Mouse (Mus musculus): ENCODE results near the gene Ncaph. TPM values are rescaled to one million over a fixed set of nuclear protein-coding genes. Genes with fewer than 3 reads are reported as not detected.

The Ncaph gene
- 10 to 100 TPM; 47.6 to 50.7 TPM for total RNA-seq (2023)

DNA sequence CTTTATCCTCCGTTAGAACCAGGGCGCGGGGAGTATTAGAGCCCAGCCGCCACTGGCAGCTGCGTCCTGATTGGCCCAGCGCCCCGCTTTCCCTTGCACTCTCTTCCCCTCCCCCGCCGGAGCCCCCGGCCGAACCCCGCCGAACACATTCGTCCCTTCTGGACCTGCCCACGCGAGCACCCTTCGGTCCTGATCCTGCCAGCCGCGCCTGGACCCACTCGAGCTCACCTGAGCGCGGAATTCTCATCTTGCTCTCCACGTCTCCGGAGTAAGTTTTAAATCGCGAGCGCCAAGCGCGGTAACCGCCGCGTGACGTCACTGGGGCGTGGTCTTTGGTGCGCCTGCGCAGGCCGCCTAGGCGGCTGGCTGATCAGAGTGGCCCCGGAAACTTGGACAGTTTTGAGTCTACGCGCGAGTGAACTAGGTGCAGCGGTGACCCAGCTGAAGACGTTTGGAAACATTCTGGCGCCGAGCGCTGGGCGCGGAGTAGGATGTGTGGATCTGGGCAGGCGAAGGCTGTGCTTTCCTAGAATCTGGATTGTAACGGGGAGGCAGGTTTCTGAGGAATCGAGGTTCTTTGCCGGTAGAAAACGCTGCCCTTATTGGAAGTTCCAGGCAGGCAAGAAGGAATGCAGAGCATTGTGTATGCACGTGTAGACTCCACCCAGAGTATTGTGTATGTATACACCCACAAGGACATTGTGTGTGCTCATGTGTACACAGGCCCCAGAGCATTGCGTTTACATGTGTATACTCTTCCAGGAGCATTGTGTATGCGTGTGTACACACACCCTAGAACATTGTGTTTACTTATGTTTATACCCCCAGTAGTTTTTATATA, at the start of gene Ncaph:
Gene Ncaph (minus strand): TSS at position 334 of the 841 bp plus-strand sequence.

DNA sequence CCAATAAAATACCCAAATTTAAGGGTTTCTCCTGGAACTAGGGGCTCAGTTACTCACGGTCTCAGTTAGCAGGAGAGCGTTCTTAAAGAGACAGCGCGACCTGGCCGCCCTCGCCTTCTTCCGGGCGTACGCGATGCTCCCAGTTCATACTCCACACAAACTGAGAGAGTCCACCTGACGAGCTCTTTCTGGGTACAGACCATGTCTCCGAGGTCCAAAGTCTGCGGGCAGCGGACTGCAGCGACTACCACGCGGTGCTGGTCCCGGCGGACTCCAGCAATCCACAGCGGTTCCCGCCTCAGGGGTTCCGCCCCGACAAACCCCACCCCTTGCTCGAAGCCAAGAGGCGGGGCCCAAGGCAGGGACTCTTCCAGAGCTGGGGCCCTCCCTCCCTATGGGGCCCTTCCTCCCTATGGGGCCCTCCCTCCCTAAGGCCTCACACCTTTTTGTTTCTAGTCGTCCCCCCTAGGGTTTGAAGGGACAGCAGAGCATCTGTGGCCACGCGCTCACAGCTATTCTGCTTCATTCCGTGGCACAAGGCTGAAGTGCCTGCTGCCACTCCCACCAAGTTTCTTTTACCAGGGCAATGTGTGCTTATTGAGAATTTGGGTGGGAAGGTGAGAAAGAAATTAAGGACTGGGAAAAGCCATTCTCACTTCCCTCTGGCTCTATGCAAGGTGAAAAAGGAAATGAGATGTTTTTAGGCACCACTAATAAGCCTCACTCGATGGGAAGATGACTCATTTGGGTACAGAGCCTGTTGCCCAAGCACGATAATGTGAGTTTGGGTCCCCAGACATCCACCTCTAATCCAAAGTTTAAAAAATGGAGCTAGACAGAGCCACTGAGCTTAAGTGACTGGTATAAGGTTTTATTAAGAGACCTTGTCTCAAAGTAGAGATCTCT, 9.7 kb upstream of the Ncaph start, which contains the start of gene Itpripl1:
Gene Itpripl1 (minus strand): TSS at position 285 of the 906 bp plus-strand sequence.

DNA sequence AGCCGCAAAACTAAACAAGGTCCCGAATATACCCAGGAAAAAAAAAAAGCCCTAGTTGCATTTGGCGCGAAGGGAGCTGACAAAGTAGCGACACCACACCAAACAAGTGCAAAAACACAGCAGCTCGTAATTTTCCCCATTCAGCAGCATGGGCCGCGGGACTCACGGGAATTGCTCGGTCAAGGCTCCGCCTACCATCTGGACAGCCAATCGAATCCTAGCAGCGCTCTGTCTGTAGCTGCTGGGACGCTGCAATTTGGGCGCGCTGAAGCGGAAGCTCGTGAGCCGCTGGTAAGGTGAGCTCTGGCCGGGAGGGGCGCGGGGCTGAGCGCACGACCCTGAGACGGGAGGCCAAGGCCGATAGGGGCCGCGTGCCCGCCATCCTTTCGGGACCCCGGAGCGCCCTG, 63.3 kb downstream of the Ncaph start, which contains the start of gene Blvra:
Gene Blvra (plus strand): TSS at position 231 of the 407 bp plus-strand sequence.

Other genes with a start within 250 kb of the Ncaph start
- 10 to 100 TPM; 49.9 to 50.9 TPM for gene Sppl2a, start 200.7 kb downstream of the Ncaph start, total RNA-seq (2023)
- gene Ap4e1, start 125.2 kb downstream of the Ncaph start, total RNA-seq (2023), result 10 to 100 TPM; 11.8 to 13.7 TPM
- 10 to 100 TPM; 17.4 to 23.2 TPM for gene Blvra, start 63.3 kb downstream of the Ncaph start, total RNA-seq (2023)
- 10 to 100 TPM; 20.2 to 26.7 TPM for gene Itpripl1, start 9.5 kb upstream of the Ncaph start, total RNA-seq (2023)
- gene 1810024B03Rik, start 74.3 kb upstream of the Ncaph start, total RNA-seq (2023), result under 1 TPM; 0.49 to 0.83 TPM
- 10 to 100 TPM; 79.8 to 86.3 TPM for gene Snrnp200, start 74.4 kb upstream of the Ncaph start, total RNA-seq (2023)
- gene Ciao1, start 113.9 kb upstream of the Ncaph start, total RNA-seq (2023), result 10 to 100 TPM; 28.2 to 31.3 TPM
- gene Tmem127, start 114.0 kb upstream of the Ncaph start, total RNA-seq (2023), result 10 to 100 TPM; 59.6 to 65.8 TPM
- gene Stard7, start 136.3 kb upstream of the Ncaph start, total RNA-seq (2023), result 10 to 100 TPM; 69.1 to 72.4 TPM
- gene Dusp2, start 202.2 kb upstream of the Ncaph start, total RNA-seq (2023), result 10 to 100 TPM; 47.8 to 57.1 TPM
- gene Astl, start 204.7 kb upstream of the Ncaph start, total RNA-seq (2023), result under 1 TPM; 0.33 to 0.66 TPM
- not detected for gene Adra2b, start 229.3 kb upstream of the Ncaph start, total RNA-seq (2023)

Data from neutrophil, adult 83 days (primary cell).